Mouse (Mus musculus) liver, embryonic 12.5 days (tissue): ENCODE measurements around the gene Rsrp1. TPM values are rescaled to one million over a fixed set of nuclear protein-coding genes. Genes with fewer than 3 reads are reported as not detected.

Experiments used
- ATAC-seq: fragments of 200-750 bp; cut with Nextera tagmentation; 2 replicates; pipeline ENCODE4 v1.8.0; 2017; ENCODE audit warnings: moderate number of reproducible peaks, mild to moderate bottlenecking, moderate library complexity
- H3K27ac ChIP-seq: fragments of 300-500 bp; sonication (generic); 2 replicates; pipeline ENCODE4 v1.5.1; 2016; ENCODE audit warnings: mild to moderate bottlenecking
- H3K27me3 ChIP-seq: fragments of 300-500 bp; sonication (generic); replicated peaks from 2 replicates; pipeline ENCODE4 v1.6.1; 2016; ENCODE audit warnings: mild to moderate bottlenecking, moderate library complexity
- H3K36me3 ChIP-seq: fragments of 300-500 bp; sonication (generic); 2 replicates; pipeline ENCODE4 v1.6.1; 2016; ENCODE audit warnings: mild to moderate bottlenecking, moderate library complexity
- H3K4me1 ChIP-seq: fragments of 300-500 bp; sonication (generic); 2 replicates; pipeline ENCODE4 v1.6.1; 2016
- H3K4me2 ChIP-seq: fragments of 300-500 bp; sonication (generic); 2 replicates; pipeline ENCODE4 v1.6.1; 2016; ENCODE audit warnings: mild to moderate bottlenecking, moderate library complexity
- H3K4me3 ChIP-seq: fragments of 300-500 bp; sonication (generic); 2 replicates; pipeline ENCODE4 v1.5.1; 2016; ENCODE audit warnings: mild to moderate bottlenecking, moderate library complexity
- H3K9ac ChIP-seq: fragments of 300-500 bp; sonication (generic); 2 replicates; pipeline ENCODE4 v1.6.1; 2016; ENCODE audit warnings: mild to moderate bottlenecking, moderate library complexity
- H3K9me3 ChIP-seq: fragments of 300-500 bp; sonication (generic); replicated peaks from 2 replicates; pipeline ENCODE4 v1.6.1; 2016; ENCODE audit warnings: mild to moderate bottlenecking, moderate library complexity
- WGBS: fragments of 180-500 bp; shearing (Covaris S2); methylation state at CpG from one replicate; pipeline ENCODE4 v1.1.7; 2016; ENCODE audit not compliant: insufficient replicate concordance; 5-methylcytosine and 5-hydroxymethylcytosine counted together
- polyA plus RNA-seq: library from polyadenylated mRNA; unstranded; fragments of >200 nt; fragmentation: Nextera tagmentation; extraction: Ambion mirVana; gene quantifications from 2 replicates; pipeline ENCODE4 v1.2.1, GENCODE M21; 2016

The Rsrp1 gene
- polyA plus RNA-seq, 1 experiment from 2014 or later = 310 TPM

GRCm38 (mm10) chr4:134946024-134946744 is 22.8 kb downstream of the Rsrp1 start:
- Histone ChIP-seq H3K27me3 (peaks cover 35% of the 10 kb centered on the region), H3K27ac (no peak overlapping the region), H3K9me3 (no peaks in the 10 kb centered on the region), H3K36me3 (no peaks in the 10 kb centered on the region), H3K4me3 (peak overlapping the region; percentile 20; the same call in 1 of the 2 replicates), H3K9ac (peak overlapping the region; percentile 14), H3K4me1 (peaks cover 14% of the 10 kb centered on the region), H3K4me2 (peak overlapping the region; percentile 57)
- ATAC-seq = no peak
- 12% methylated on average over 17 of the region's 17 CpGs for WGBS

GRCm38 (mm10) chr4:134950518-134951091 is 27.2 kb downstream of the Rsrp1 start:
- WGBS = 47% methylated on average over 11 of the region's 11 CpGs
- H3K27me3 ChIP-seq = peaks cover 28% of the 10 kb centered on the region
- H3K9me3 ChIP-seq = no peaks in the 10 kb centered on the region
- no peak overlapping the region for H3K4me2 ChIP-seq
- H3K9ac ChIP-seq = no peak overlapping the region
- peaks cover 16% of the 10 kb centered on the region for H3K4me1 ChIP-seq
- H3K27ac ChIP-seq = no peak overlapping the region
- H3K36me3 ChIP-seq = no peaks in the 10 kb centered on the region
- H3K4me3 ChIP-seq = no peak overlapping the region
- no peak for ATAC-seq

- no peak overlapping the region for H3K4me3 ChIP-seq
- no peak overlapping the region for H3K4me2 ChIP-seq
- H3K9me3 ChIP-seq = no peaks in the 10 kb centered on the region
- ATAC-seq = no peak
- no peak overlapping the region for H3K9ac ChIP-seq
- peaks cover 17% of the 10 kb centered on the region for H3K4me1 ChIP-seq
- peaks cover 53% of the 10 kb centered on the region for H3K27me3 ChIP-seq
- H3K36me3 ChIP-seq = no peaks in the 10 kb centered on the region
- H3K27ac ChIP-seq = no peak overlapping the region
- WGBS = 30% methylated on average over 15 of the region's 15 CpGs
Measured at GRCm38 (mm10) chr4:134954461-134954860, 31.1 kb downstream of the Rsrp1 start.

- Histone ChIP-seq H3K27me3 (peaks cover 58% of the 10 kb centered on the region), H3K9me3 (no peaks in the 10 kb centered on the region), H3K4me2 (no peak overlapping the region), H3K9ac (no peak overlapping the region), H3K27ac (no peak overlapping the region), H3K4me3 (no peak overlapping the region), H3K4me1 (peaks cover 17% of the 10 kb centered on the region), H3K36me3 (no peaks in the 10 kb centered on the region)
- no peak for ATAC-seq
- 85% methylated on average over 2 of the region's 2 CpGs for WGBS
Measured at GRCm38 (mm10) chr4:134955196-134955595, 31.8 kb downstream of the Rsrp1 start.

- no peak for ATAC-seq
- Histone ChIP-seq H3K36me3 (no peaks in the 10 kb centered on the region), H3K9me3 (no peaks in the 10 kb centered on the region), H3K9ac (no peak overlapping the region), H3K27me3 (peaks cover 63% of the 10 kb centered on the region), H3K4me3 (no peak overlapping the region), H3K4me2 (no peak overlapping the region), H3K27ac (no peak overlapping the region), H3K4me1 (peaks cover 10% of the 10 kb centered on the region)
- WGBS = 42% methylated on average over 3 of the region's 3 CpGs
Measured at GRCm38 (mm10) chr4:134955845-134956244, 32.5 kb downstream of the Rsrp1 start.

GRCm38 (mm10) chr4:134956328-134956727 is 32.9 kb downstream of the Rsrp1 start:
- peak; percentile 65 for ATAC-seq

GRCm38 (mm10) chr4:134963021-134963776 is 39.8 kb downstream of the Rsrp1 start:
- Histone ChIP-seq H3K4me2 (peak overlapping the region; percentile 67), H3K27ac (peak overlapping the region; percentile 51), H3K36me3 (no peaks in the 10 kb centered on the region), H3K9ac (peak overlapping the region; percentile 53; the same call in 1 of the 2 replicates), H3K4me3 (peak overlapping the region; percentile 37), H3K27me3 (peaks cover 49% of the 10 kb centered on the region), H3K4me1 (peaks cover 24% of the 10 kb centered on the region), H3K9me3 (no peaks in the 10 kb centered on the region)
- 22% methylated on average over 19 of the region's 19 CpGs for WGBS
- ATAC-seq = peak; percentile 85

More at GRCm38 (mm10) chr4:134956328-134956727, 32.9 kb downstream of the Rsrp1 start:
- no peak overlapping the region for H3K9ac ChIP-seq
- no peak overlapping the region for H3K4me3 ChIP-seq
- no peaks in the 10 kb centered on the region for H3K9me3 ChIP-seq
- H3K36me3 ChIP-seq = no peaks in the 10 kb centered on the region
- peaks cover 10% of the 10 kb centered on the region for H3K4me1 ChIP-seq
- peaks cover 68% of the 10 kb centered on the region for H3K27me3 ChIP-seq
- no peak overlapping the region for H3K27ac ChIP-seq
- no peak overlapping the region for H3K4me2 ChIP-seq
- 4% methylated on average over 3 of the region's 3 CpGs for WGBS

- Histone ChIP-seq H3K36me3 (no peaks in the 10 kb centered on the region), H3K9me3 (no peaks in the 10 kb centered on the region), H3K4me1 (peaks cover 50% of the 10 kb centered on the region), H3K27me3 (peaks cover 23% of the 10 kb centered on the region), H3K9ac (no peak overlapping the region), H3K27ac (0 out of 2 replicates have a peak overlapping the region, but pooled peaks have one; percentile 17), H3K4me3 (no peak overlapping the region), H3K4me2 (no peak overlapping the region)
- WGBS = 62% methylated on average over 20 of the region's 20 CpGs
- peak; percentile 55 for ATAC-seq
Measured at GRCm38 (mm10) chr4:134967887-134968604, 44.7 kb downstream of the Rsrp1 start.

GRCm38 (mm10) chr4:134968605-134968976 is 45.2 kb downstream of the Rsrp1 start:
- 70% methylated on average over 18 of the region's 18 CpGs for WGBS
- no peak overlapping the region for H3K4me3 ChIP-seq

GRCm38 (mm10) chr4:134975261-134975928 is 52.0 kb downstream of the Rsrp1 start:
- ATAC-seq = no peak
- no peaks in the 10 kb centered on the region for H3K36me3 ChIP-seq

More at GRCm38 (mm10) chr4:134968605-134968976, 45.2 kb downstream of the Rsrp1 start:
- Histone ChIP-seq H3K9ac (no peak overlapping the region), H3K27me3 (peaks cover 23% of the 10 kb centered on the region), H3K36me3 (no peaks in the 10 kb centered on the region), H3K9me3 (no peaks in the 10 kb centered on the region), H3K4me1 (peaks cover 45% of the 10 kb centered on the region), H3K4me2 (no peak overlapping the region), H3K27ac (0 out of 2 replicates have a peak overlapping the region, but pooled peaks have one; percentile 17)
- ATAC-seq = peak; percentile 46

GRCm38 (mm10) chr4:134975929-134976308 is 52.5 kb downstream of the Rsrp1 start:
- 87% methylated on average over 4 of the region's 4 CpGs for WGBS
- H3K4me3 ChIP-seq = no peak overlapping the region
- no peaks in the 10 kb centered on the region for H3K36me3 ChIP-seq
- H3K27ac ChIP-seq = no peak overlapping the region
- no peaks in the 10 kb centered on the region for H3K9me3 ChIP-seq
- peaks cover 22% of the 10 kb centered on the region for H3K4me1 ChIP-seq
- no peak overlapping the region for H3K4me2 ChIP-seq
- no peak for ATAC-seq
- no peak overlapping the region for H3K9ac ChIP-seq
- H3K27me3 ChIP-seq = peaks cover 12% of the 10 kb centered on the region

More at GRCm38 (mm10) chr4:134975261-134975928, 52.0 kb downstream of the Rsrp1 start:
- peaks cover 16% of the 10 kb centered on the region for H3K27me3 ChIP-seq
- H3K9me3 ChIP-seq = no peaks in the 10 kb centered on the region
- no peak overlapping the region for H3K4me3 ChIP-seq
- peaks cover 22% of the 10 kb centered on the region for H3K4me1 ChIP-seq
- no peak overlapping the region for H3K27ac ChIP-seq
- no peak overlapping the region for H3K9ac ChIP-seq
- H3K4me2 ChIP-seq = no peak overlapping the region
- WGBS = 53% methylated on average over 14 of the region's 14 CpGs
